ENCODE assay signal across 22 mouse cellular contexts in the genomic region with DNA sequence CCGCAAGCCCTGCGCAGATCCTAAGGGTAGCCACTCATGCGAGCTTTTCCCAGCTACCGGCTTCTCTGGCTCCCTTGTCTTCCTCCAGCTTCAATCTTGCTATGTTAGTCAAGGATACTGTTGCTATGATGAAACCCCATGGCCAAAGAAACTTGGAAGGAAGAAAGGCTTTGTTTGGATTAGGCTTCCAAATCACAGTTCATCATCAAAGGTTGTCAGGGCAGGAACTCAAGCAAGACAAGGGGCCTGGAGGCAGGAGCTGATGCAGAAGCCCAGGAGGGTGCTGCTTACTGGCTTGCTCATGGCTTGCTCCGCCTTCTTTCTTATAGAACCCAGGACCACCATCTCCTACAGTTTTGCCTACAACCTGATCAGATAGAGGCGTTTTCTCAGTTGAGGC.
DNase-seq lines count a peak whose midpoint lies in the region; ATAC-seq and TF ChIP-seq lines count a peak whose summit lies in the region.
"Had no signal": no experiment of that assay in that cellular context is flagged by ENCODE, and none has a peak within 500 bp of the region (broad histone marks: within the 10 kb centered on the region; RNA-seq: fewer than 3 reads in every experiment).

No protein-coding gene starts in this region.

- 91% methylated on average over 6 of the region's 6 CpGs for WGBS in neural tube, embryonic 15.5 days

- ATAC-seq in neural tube, embryonic 15.5 days (ENCODE audit: low FRiP score) = no peak
- ATAC-seq: forebrain, embryonic 14.5 days had no signal

- DNase-seq in layer of hippocampus, adult 2 months (ENCODE audit: low spot score in 2 of 2) = no peak
- no peak for DNase-seq in layer of hippocampus, adult 18-20 months (ENCODE audit: low spot score in 2 of 2)
- DNase-seq in lung, postnatal 36 days = peak; percentile 22
- no peak for DNase-seq in lung, postnatal 4 days
- no peak for DNase-seq in neural tube, embryonic 10.5 days (ENCODE audit: extremely low spot score, low spot score)
- DNase-seq: adrenal gland, adult 8-10 months; adrenal gland, postnatal 36 days; cerebellum, adult 11 months; cerebellum, adult 8-10 months; cerebellum, postnatal 14 days; embryo, embryonic 11 days; gastrocnemius, adult 2 months; gastrocnemius, postnatal 25 days; heart, postnatal 10 days; heart, postnatal 4 days had no signal

- H3K4me2 ChIP-seq in neural tube, embryonic 15.5 days = no peak overlapping the region
- H3K4me2 ChIP-seq: embryonic facial prominence, embryonic 15.5 days; hindbrain, embryonic 14.5 days had no signal

- no peaks in the 10 kb centered on the region for H3K27me3 ChIP-seq in neural tube, embryonic 15.5 days (replicated peaks)
- H3K27me3 ChIP-seq: CH12.LX; embryonic facial prominence, embryonic 15.5 days had no signal

- 0 out of 2 replicates have a peak overlapping the region, but pooled peaks have one; percentile 29 for H3K27ac ChIP-seq in layer of hippocampus, adult 2 months
- H3K27ac ChIP-seq in neural tube, embryonic 15.5 days (replicated peaks) = peak overlapping the region; percentile 33; the same call in 1 of the 2 replicates
- H3K27ac ChIP-seq: embryonic facial prominence, embryonic 15.5 days; forebrain, embryonic 10.5 days; gastrocnemius, adult 2 months had no signal

- no peak overlapping the region for H3K9ac ChIP-seq in neural tube, embryonic 15.5 days (replicated peaks)
- H3K9ac ChIP-seq: embryonic facial prominence, embryonic 15.5 days; hindbrain, embryonic 14.5 days had no signal

- no peak overlapping the region for H3K4me3 ChIP-seq in layer of hippocampus, adult 2 months
- no peak overlapping the region for H3K4me3 ChIP-seq in neural tube, embryonic 15.5 days (replicated peaks)
- H3K4me3 ChIP-seq: embryonic facial prominence, embryonic 15.5 days; erythroblast, embryonic 14.5 days; forebrain, embryonic 10.5 days; gastrocnemius, adult 2 months had no signal

- H3K36me3 ChIP-seq in neural tube, embryonic 15.5 days = peaks cover 14% of the 10 kb centered on the region

- H3K9me3 ChIP-seq in neural tube, embryonic 15.5 days (replicated peaks) = no peaks in the 10 kb centered on the region
- H3K9me3 ChIP-seq: embryonic facial prominence, embryonic 15.5 days; forebrain, embryonic 10.5 days had no signal

- no peak for TF ChIP-seq CTCF in layer of hippocampus, adult 2 months (conservative IDR thresholded peaks at IDR 0.05)

- H3K4me1 ChIP-seq in neural tube, embryonic 15.5 days = 0 out of 2 replicates have a peak, but pooled peaks cover 3% of the 10 kb centered on the region
